Mouse (Mus musculus) right cerebral cortex, adult 18-20 months (tissue): ENCODE data around the gene Ncapd3.

Source experiments
- DNase-seq: peaks from one replicate; pipeline ENCODE4 v3.0.0; 2022; ENCODE audit warnings: mixed read lengths

Ncapd3 gene

GRCm38 (mm10) chr9:27126543-27126942, 96.6 kb downstream of the Ncapd3 start:
- no peak for DNase-seq

GRCm38 (mm10) chr9:27128629-27129028, 98.7 kb downstream of the Ncapd3 start:
- no peak for DNase-seq

DNA sequence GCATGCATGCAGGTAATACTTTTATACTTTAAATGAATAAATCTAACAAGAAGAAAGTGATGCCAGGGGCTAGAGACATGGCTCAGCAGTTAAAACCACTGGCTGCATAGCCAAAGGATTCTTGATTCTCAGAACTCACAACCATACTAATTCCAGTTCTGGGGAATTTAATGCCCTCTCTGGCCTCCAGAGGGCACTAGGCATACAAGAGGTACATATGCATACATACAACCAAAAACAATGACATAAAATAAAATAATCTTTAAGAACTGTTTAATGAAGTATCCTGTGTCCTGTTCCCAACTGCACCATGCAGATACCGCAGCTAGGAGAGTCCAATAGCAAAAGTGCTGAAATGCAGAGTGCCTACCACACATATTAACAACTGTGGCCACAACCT, 104.4 kb downstream of the Ncapd3 start:
- peak; percentile 46 for DNase-seq

GRCm38 (mm10) chr9:27135372-27135771, 105.4 kb downstream of the Ncapd3 start:
- no peak for DNase-seq

DNA sequence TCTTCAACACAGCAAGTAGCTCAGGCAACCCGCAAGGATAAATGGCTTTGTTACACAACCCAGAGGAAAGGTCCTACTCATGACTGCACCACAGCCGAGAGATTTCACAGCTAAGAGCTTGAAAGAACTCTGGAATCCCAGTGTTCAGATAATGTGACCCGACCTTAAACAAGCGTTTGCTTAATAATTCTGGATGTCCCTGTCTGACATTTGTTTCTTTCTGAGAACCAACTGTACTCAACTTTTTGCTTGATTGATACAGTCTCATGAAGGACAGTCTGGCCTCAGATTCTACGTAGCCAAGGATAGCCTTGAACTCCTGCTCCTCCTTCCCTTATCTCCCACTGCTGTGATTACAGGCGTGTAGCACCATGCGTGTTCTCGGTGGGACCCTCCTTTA, 106.7 kb downstream of the Ncapd3 start:
- DNase-seq: no peak

GRCm38 (mm10) chr9:27140432-27141065, 110.6 kb downstream of the Ncapd3 start:
- DNase-seq: no peak

- DNase-seq: peak; percentile 32
Observed at GRCm38 (mm10) chr9:27144271-27144840, 114.4 kb downstream of the Ncapd3 start.
